Mouse (Mus musculus) layer of hippocampus, adult 9-10 months (tissue): Measurements from ENCODE around the gene Cad.

Source experiments
- DNase-seq: peaks from one replicate; pipeline ENCODE4 v3.0.0; 2022; ENCODE audit warnings: low spot score

Cad gene

DNA sequence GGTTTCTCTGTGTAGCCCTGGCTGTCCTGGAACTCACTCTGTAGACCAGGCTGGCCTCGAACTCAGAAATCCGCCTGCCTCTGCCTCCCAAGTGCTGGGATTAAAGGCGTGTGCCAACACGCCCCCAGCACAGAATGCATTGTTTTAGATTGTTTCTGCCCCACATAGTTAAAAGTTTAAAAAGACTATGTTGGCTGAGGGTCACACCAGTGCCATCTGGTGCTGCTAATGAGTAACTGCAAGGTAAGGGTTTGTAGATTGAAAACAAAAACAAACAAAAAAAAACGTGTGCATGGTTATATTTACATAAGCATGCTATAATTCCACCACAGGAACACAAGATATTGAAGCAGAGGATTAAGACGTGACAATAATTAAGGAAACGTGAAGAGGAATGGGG, 56.2 kb downstream of the Cad start:
- no peak for DNase-seq

- no peak for DNase-seq
Measured at GRCm38 (mm10) chr5:31116354-31116753, 61.8 kb downstream of the Cad start, which contains the start of gene Trim54. TSS of gene Trim54 (plus strand) at chr5:31116712.

DNA sequence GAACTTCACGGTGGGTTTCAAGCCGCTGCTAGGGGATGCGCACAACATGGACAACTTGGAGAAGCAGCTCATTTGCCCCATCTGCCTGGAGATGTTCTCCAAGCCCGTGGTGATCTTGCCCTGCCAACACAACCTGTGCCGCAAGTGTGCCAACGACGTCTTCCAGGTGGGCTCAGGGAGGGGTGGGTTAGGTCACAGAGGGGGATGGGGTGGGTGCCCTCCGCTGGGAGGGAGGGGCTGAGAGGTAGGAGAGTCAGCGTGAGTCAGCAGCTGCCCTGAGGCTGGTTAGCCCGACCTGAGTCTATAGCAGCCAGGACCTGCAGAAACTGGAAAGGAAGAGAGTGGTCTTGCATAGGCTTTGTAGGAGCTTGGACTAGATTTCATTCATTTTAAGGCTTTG, 62.3 kb downstream of the Cad start:
- no peak for DNase-seq

GRCm38 (mm10) chr5:31121111-31121510, 66.5 kb downstream of the Cad start:
- no peak for DNase-seq

DNA sequence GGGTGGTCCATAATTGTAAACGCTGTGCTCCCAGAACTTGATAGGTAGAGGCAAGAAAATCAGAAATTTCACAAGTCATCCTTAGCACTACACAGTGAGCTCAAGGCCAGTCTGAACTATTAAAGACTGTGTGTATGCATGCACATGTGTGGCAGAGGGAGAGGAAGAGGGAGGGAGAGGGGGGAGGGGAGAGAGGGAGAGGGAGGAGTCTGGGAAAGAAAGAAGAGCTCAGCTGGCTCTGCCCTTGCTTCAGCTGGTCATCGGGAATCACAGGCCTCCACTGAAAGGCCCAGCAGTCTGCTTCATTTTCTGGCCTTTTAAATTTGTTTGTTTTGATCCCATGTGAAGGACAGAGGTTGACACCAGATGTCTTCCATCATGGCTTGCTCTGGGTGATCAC, 68.9 kb downstream of the Cad start:
- DNase-seq = no peak

DNA sequence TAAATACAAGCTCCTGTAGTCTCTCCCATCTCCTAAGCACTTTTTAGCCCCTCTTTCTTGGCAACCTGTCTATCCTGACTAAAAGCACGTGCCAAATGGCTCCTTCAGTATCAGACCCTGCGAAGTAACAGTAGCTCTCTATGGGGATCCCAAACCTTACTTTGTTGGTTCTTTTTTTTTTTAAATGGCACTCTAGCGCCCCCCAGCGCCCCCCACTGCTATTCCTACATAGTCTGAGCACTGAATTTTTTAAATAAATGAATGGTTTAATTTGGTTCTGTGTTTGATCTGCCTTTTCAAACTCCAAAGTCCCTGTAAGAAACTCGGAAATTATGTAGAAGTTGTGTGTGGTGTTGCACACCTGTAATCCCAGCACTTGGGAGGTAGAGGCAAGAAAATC, 71.5 kb downstream of the Cad start:
- no peak for DNase-seq
